Mouse (Mus musculus): ENCODE measurements around the gene Neurod6. TPM values are rescaled to one million over a fixed set of nuclear protein-coding genes. Genes with fewer than 3 reads are reported as not detected.

The Neurod6 gene
- polyA plus RNA-seq, 1 experiment = not detected

GRCm38 (mm10) chr6:55634662-55635061 is 46.4 kb downstream of the Neurod6 start:
- H3K79me2 ChIP-seq (ENCODE audit: control insufficient read depth, insufficient read depth) = no peaks in the 10 kb centered on the region
- H3K4me3 ChIP-seq (ENCODE audit: insufficient read depth, poor library complexity, severe bottlenecking) = no peak overlapping the region
- no peak overlapping the region for H3ac ChIP-seq (ENCODE audit: control insufficient read depth, insufficient read length, low read depth)
- no peak for TF ChIP-seq MYOG (IDR thresholded peaks at IDR 0.05; ENCODE audit: control insufficient read depth, extremely low read depth, insufficient read length)
- no peak for TF ChIP-seq MYOD1 (IDR thresholded peaks at IDR 0.05; ENCODE audit: control insufficient read depth, insufficient read length, low read depth)
- TF ChIP-seq FOSL1 (IDR thresholded peaks at IDR 0.05; ENCODE audit: insufficient read depth, low read length, poor library complexity, severe bottlenecking) = no peak
- TF ChIP-seq CEBPB (IDR thresholded peaks at IDR 0.05; ENCODE audit: low read depth) = no peak
- TF ChIP-seq MAX (IDR thresholded peaks at IDR 0.05) = no peak
- no peak for TF ChIP-seq CTCF (IDR thresholded peaks at IDR 0.05; ENCODE audit: control insufficient read depth, insufficient read depth, insufficient read length)
- no peak for TF ChIP-seq USF1 (IDR thresholded peaks at IDR 0.05; ENCODE audit: low read depth)
- no peaks in the 10 kb centered on the region for H3K27me3 ChIP-seq (ENCODE audit: control insufficient read depth, insufficient read depth, insufficient read length)
- H3K79me3 ChIP-seq (ENCODE audit: low read depth) = no peaks in the 10 kb centered on the region
- H3K36me3 ChIP-seq (ENCODE audit: control insufficient read depth, insufficient read depth) = no peaks in the 10 kb centered on the region

Other genes starting within 250 kb of the Neurod6 start
- gene Adcyap1r1, start 229.3 kb downstream of the Neurod6 start, polyA plus RNA-seq (2012; fragmentation: generic; extraction: Trizol) = 0.01 TPM
- gene Itprid1, start 155.6 kb upstream of the Neurod6 start, polyA plus RNA-seq (2012; fragmentation: generic; extraction: Trizol) = not detected